Mouse (Mus musculus) v-Abl transformed pro-B cells (cell line): ENCODE measurements around the gene Tmem256.

Source experiments
- in situ Hi-C, 2 experiments: fragments of 400-800 bp; cut with MboI; formaldehyde crosslinking; loops; one replicate each; pipeline ENCODE4 v1.15.1; 2025; ENCODE audit not compliant: unreplicated experiment in 2 of 2

The Tmem256 gene

DNA sequence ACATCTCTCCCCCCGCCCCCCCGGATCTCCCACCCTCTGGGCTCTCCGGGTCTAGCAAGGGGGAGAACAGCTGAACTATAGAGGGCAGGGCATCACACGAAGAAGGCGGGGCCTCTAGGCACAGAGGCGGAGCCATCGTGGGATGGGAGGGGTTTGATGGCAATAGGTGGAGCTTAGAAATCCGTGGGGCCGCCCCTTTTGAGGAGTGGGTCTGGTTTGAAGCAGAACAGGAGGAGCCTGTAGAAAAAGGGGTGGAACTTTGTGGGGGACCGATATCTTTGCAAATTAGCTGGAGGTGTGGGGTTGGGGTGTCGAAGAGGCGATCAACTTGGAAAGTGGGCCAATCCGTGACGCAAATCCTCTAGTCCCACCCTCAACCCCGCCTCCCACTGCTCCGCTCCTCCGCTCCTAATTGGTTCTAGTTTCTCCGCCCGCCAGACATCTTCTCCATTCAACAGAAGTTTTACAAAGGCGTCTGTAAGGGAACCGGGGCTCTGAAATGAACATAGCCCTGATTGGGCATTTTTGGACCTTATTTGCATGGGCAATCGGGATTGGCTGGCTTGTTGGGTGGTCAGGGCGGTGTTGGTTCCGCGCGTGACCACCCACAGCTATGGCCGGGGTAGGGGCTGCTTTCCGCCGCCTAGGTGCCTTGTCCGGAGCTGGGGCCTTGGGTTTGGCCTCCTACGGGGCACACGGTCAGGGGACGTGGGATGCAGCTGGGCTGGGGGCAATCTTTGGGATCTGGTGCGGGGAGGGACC, at the start of gene Tmem256:
Tmem256 (plus strand) TSS at position 563 of the 762 bp plus-strand sequence.
- in situ Hi-C loops, result no loop called here

DNA sequence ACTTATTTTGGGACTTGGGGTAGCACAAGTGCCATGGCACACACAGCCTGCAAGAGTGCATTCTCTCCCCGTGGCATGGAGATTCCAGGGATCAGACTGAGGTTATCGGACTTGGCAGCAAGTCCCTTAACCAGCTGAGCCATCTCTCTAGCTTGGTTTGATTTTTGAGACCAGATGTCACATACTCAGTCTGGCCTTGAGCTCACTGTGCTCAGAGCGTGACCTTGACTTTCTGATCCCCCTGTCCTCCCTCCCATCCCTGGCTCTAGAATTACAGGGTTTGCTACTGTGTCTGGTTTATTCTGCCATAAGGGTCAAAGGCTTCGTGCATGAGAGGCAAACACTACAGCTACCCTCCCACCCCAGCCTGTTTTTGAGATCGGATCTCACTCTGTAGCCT, 48.9 kb upstream of the Tmem256 start:
- in situ Hi-C loops, result no loop called here

DNA sequence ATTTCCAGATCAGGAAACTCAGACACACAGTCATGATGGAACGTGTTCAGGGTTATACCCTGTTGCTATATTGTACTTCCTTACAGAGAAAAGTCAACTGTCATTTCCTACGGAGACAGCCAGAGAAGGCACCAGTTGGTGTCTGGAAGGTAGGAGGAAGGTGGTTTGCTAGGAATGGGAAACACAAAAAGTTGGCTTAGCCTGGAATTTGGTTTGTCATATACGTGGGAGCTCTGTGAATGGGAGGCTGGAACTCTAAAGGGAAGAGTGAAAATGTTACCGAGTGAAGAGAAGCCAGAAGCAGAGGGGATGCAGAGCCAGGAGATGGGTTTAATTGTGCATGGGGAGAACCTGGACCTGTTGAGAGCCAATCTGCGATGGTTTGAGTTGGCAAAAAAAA, 46.9 kb upstream of the Tmem256 start:
- in situ Hi-C loops, result no loop called here

DNA sequence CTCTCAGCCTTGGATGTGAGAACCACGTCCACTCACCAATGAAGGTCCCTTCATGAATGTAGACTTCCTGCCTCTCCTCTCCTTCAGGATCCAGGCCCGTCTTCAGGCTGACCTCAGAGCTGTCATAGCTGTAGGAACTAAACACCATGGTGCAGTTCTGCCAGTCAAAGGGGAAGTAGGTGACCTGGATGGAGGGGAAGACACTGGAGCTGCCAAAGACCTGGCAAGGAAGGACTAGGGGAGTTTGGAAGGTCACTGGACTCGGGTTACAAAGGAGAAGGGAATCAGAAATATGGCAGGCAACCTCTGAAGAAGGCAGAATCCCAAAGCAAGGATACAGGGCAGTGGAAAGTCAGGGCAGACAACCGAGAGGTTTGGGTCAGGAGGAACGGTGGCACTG, 44.9 kb upstream of the Tmem256 start:
- in situ Hi-C loops, result no loop called here

DNA sequence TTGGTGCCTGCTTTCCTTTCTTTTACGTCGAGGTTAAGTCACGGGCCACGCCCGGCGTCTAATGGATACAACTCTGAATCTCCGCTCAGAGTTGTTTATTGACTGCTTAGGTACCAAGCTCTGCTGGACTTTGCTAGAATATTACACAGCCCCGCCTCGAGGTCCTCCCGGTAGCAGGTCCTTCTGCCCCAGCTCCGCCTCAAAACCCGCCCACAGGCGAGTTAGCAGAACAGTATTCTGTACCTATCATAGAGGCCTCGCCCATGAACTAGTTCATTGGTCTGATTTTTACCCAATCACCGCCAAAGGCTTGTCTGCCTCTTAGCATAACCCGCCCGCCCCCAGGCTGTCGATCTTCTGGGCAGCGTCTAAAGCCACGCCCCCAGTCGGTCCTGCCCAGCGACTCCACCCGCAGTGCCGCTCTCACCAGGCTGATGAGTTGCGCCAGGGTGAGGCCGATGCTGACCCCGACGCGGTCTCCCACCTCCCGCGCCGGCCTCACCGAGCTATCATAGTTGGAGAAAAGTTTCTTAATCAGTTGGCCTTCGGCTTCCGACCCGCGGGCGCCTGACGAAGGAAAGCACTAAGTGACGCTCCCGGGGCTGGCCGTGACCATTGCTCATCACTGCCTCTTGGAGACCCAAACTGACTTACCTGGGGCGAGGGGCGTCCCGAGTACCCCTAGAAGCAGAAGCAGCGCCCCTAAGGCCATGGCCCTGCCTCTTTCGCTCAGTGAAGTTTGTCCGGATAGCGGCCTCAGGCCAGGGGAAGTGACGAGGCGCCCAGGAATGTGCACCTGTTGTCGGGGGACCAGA, 42.9 kb upstream of the Tmem256 start, which contains the start of gene Chrnb1:
Chrnb1 (minus strand) TSS at position 776 of the 815 bp plus-strand sequence.
- in situ Hi-C loops, result no loop called here

DNA sequence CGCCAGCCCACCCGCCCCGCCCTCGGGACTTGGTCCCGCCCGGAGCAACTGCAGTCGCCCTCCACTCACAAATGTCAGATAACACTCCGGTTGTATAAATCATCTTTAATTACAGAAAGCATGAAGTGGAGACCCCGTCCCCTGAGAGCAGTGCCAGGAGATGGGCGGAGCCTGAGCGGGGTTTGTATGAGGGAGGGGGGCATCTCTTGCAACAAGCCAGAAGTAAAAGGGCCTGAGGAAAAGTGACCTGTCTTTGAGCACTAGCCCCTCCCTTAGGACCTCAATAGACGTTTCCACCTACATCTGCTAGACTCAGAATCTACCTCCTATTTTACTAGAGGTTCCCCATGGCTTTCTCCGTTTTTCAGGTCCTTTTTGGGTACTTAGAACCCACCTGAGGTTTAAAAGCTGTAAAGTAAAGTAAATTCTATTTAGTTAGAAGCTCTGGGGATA, 42.3 kb upstream of the Tmem256 start:
- in situ Hi-C loops, result no loop called here

DNA sequence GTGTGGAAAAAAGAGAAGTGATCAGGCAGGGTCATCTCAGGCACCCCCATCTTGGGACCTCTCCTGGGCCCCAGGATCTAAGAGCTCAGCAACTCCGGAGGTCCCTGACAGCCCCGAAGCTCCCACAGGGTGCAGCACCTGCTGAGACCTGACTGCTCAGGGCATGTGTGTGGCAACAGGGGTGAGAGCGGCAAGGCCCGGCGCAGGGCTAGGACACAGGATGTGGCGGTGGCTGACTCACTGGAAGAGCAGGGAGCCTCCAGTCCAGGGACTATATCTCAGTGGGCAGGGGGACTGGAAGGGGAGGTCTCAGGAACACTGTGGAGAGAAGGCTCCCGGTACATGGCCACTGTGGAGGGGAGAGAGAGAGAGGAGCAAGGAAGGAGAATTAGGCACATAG, 40.4 kb upstream of the Tmem256 start:
- in situ Hi-C loops, result no loop called here

DNA sequence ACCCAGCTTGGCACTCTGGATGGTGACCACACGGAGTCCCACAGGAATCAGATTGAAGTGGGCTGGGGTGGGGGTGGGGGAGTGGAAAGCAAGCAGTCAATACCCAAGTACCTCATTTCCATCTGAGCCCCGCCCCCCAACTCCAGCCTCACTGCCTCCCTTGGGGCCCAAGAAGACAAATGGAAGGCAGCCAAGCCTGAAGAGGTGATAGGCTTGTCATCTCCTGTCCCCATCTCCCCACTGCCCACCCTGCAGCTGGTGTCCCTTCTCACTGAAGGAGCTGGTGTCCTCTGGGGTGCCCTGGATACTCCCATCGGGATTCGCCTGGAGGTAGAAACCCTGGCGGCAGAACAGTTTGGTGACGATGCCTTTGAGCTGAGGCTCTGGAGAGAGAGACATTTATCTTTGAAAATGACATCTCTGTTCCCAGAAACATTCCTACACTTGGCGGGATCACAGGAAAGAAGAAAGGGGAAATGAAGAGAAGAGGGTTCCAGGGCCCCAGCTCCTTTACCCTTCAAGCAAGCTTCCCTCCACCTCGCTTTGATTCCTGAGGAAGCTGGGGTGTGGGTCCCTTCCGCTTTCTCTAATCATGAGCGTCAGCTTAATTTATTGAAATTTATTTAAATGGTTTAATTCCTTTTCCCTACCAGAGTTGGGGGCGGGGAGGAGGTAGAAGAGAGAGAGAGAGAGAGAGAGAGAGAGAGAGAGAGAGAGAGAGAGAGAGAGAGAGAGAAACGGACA, 38.7 kb upstream of the Tmem256 start:
- in situ Hi-C loops, result loop anchor here (5.0 kb wide), 2 partner anchors 42 to 78 kb away; partner anchors contain the start of genes Polr2a (in 2 of the 2) and Tmem95 (in 1 of the 2)

DNA sequence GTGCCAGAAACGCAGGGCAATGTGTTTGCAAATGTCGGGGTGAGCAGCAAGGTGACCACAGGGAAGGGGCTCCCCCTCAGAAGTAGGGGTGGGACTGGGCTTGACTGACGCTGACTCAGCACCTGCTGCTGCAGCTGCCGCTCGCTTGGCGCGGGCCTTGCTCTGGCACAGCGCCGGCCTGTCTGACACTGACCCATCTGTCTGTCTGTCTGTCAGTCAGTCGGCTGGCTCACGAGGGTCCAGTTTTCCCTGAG, 38.2 kb upstream of the Tmem256 start:
- in situ Hi-C loops, result loop anchor here (5.0 kb wide), 2 partner anchors 43 to 77 kb away; partner anchors contain the start of genes Polr2a (in 2 of the 2) and Tmem95 (in 1 of the 2)

DNA sequence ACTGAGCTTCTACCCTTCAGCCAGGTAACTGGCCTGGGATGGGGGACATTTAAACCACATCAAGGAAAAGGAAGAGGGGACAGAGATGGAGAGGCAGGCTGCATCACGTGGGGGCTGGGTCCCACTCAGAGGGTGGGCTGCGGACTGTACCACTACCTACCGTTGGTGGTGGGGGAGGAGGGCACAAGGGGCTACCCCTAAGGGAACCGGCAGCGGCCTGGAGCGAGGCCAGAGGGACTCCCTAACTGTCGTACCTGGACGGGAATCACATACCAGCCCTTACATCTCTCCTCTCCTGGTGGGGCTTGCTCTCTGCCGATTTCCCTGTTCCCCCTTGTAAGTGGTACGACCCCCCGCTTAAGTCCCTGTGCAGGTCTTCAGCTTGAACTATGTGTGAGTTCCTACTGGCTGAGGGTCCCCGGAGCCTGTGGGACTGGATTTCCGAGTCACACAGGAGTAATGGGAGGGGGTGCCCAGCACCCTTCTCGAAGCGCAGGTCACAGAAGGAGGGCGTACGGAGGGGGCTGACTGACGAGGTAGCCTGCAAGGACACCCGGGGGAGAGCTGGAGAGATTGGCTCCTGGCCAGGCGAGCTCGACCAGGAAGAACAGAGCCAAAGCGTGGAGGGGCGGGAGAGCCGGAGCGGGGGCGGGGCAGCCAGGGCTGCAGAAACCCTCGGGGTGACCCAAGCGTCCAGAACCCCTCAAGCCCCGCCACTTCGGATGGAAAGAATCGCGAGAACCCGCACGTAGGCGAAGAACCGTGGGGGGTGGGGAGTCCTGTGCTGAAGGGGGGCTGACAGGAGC, 37.7 kb upstream of the Tmem256 start:
- in situ Hi-C loops, result loop anchor here (5.0 kb wide), 2 partner anchors 43 to 77 kb away; partner anchors contain the start of genes Polr2a (in 2 of the 2) and Tmem95 (in 1 of the 2)

DNA sequence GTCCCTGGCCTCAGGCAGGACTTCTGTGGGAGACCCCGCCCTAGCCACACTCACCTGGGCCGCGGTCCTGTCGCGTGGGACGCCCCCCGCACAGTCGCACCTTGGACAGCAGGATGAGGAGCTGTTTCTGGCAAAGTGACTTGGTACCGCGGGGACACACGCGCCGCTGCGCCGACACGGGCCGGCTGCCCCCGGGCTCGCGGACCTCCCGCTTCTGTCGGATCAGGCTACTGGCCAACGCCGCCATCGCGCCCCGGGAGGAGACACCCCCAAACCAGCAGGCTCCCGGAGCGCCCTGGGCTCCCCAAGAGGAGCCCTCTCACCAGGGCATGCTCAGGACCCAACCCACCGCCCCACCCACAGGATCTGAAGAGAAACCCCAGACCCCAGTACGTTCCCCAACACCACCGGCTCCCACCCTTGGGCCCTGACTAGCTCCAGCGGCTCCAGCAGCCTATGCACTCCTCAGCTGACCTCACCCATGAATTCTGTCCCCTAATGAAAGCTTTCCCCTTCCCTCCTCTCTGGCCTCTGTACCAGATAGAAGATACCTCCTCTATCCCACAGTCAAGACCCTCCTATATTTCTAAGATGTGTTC, 36.8 kb upstream of the Tmem256 start, which contains the start of gene Fgf11:
Fgf11 (minus strand) TSS at position 479 of the 599 bp plus-strand sequence.
- in situ Hi-C loops, result loop anchor here (5.0 kb wide), 2 partner anchors 44 to 76 kb away; partner anchors contain the start of genes Polr2a (in 2 of the 2) and Tmem95 (in 1 of the 2)

DNA sequence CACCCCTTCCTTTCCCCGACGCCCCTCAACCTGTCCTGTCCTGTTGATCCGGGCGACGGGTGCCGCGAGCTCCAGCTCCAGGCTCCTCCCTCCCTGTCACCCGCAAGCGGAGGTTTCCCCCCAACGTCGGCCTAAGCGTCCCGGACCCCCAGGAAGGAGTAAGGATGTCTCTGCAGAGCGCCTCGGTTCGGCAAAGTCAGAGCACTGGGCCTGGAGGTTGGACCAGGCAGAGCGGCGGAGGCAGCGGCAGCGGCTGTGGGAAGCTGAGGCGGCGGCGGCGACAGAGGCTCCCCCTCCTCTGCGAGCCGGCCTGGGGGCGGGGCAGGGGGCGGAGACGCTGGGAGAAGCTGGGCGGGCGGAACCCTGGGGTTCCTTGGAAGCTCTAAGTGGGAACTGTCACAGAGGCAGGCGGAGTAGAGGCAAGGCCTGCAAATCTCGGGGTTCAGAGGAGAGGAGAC, 35.6 kb upstream of the Tmem256 start:
- in situ Hi-C loops, result loop anchor here (5.0 kb wide), 2 partner anchors 45 to 75 kb away; partner anchors contain the start of genes Polr2a (in 2 of the 2) and Tmem95 (in 1 of the 2)

DNA sequence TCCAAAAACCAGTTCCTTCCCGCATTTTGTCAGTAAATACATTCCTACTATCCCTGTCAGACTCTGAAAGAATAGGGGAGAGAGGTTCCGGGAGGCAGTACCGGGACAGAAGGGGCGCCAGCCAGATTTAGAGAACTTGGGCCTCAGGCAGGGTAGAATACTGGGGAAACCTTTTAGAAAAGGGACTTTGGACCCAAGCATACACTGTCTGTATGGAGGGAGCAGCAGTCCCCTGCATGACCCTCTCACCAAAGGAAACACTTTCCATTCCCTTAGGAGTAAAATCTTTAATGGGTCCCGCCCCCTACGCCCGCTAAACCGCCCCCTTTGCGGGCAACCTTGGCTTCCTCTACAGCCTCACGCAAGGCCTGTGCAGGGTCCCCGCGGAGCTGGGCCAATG, 35.0 kb upstream of the Tmem256 start:
- in situ Hi-C loops, result loop anchor here (5.0 kb wide), 2 partner anchors 46 to 74 kb away; partner anchors contain the start of genes Polr2a (in 2 of the 2) and Tmem95 (in 1 of the 2)

DNA sequence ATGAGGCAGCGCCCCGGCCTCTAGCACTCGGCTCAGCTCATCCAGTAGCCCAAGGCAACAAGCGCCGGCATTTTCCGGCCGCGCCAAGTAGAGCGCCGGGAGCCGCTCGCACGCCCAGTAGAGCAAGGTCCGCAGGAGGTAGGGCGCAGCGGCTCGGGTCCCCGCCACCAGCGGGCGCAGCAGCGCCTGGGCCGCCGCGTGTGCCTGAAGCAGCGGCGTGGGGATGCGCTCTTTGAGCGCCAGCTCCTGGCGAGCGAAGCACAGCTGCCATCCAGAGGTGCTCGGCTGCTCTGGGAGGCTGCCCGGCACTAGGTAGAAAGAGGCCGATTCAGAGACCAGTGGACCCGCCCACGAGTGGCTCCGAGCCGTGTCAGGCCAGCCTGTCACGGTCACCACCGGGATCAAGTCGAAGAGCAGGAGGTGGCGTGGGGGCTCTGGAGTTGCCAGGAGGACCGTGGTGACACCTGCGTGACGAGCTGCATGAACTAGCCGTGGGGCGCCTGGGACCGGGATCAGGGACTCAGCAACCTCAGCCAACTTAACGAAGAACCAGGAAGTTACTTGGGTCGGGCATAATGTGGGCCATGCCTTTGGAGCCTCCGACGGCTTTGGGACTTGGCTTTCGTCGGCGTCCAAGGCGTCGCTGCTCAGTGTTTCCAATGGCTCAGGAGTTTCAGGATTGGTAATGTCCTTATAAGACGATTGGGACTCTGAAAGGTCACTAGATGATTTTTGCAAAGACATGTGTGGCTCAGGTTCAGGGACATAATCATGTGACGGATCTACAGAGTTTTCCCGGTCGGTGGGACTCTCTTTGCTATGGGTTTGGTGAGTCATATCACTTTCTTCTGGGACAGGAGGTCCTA, 34.3 kb upstream of the Tmem256 start:
- in situ Hi-C loops, result loop anchor here (5.0 kb wide), 2 partner anchors 47 to 73 kb away; partner anchors contain the start of genes Polr2a (in 2 of the 2) and Tmem95 (in 1 of the 2)

DNA sequence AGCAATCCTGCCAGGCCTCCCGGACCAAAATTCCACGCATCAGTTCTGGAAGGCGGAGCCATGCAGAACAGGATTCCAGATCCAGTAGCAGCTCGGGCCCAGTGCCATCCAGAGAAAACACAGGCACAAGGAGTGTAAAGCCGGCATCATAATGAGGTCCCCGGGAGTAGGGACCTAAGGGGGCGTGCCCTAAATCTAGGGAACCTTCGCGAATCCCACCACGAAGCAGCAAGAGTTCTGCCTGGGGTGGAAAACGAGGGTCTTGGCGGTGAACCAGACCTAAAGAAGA, 33.7 kb upstream of the Tmem256 start:
- in situ Hi-C loops, result loop anchor here (5.0 kb wide), 2 partner anchors 47 to 73 kb away; partner anchors contain the start of genes Polr2a (in 2 of the 2) and Tmem95 (in 1 of the 2)

DNA sequence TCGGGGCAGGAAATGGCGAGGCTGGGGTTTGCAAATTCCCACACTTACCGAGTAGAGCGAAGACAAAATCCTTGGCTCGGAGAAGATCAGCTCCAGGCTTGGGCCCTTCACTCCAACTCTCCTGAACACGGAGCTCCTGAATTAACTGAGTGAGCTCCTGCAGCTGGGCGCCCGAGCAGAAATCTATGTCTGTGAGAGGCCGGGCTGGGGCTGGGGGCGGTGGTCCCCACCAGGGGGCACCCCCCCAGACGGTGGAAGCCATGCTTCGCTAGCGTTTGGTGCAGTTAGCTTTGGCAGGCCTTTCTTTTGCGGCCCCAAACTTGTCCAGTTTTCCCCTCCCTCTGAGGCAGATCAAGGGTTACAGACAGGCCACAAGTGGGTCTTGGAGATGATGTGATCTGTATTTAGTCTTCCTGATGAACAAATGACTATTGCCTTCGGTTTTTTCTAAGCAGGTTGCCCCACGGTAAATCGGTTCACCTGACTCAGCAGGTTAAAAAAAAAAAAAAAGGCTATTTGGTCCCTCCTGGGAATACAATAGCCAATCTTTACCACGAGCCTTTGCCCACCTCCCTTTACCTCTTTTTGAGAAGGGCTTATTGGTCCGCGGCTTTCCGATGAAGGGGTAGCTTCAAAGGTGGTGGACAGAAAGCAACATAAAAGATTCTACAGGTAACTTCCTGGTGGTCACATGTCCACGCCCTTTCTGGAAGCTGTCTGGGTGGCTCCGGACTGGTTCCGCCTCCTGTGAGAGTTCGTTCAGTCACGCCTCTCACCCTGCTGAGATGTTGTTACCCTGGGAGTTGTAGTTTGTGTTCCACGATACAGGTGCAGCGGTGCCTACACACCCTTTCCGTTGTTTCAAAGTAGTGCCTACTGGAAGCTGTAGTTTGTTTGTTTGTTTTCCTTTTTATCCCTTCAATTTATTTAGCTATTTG, 33.1 kb upstream of the Tmem256 start, which contains the start of gene Tmem102:
Tmem102 (minus strand) TSS at position 653 of the 938 bp plus-strand sequence.
- in situ Hi-C loops, result loop anchor here (5.0 kb wide), 3 partner anchors 37 to 72 kb away; partner anchors contain the start of genes Polr2a (in 2 of the 2) and Tmem95 (in 2 of the 2)

DNA sequence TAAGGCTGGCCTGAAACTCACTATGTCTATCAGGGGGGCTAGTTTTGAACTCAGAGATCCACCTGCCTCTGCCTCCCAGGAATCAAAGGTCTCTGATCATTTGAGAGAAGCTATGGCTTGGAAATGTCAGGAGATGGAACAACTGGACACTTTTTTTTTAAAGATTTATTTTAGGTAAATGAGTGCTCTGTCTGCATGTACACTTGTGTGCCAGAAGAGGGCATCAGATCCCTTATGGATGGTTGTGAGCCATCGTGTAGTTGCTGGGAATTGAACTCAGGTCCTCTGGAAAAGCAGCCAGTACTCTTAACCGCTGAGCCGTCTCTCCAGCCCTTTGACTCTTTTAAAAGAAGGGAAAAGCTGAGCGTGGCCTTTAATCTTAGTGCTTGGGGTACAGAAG, 31.9 kb upstream of the Tmem256 start:
- in situ Hi-C loops, result loop anchor here in 1 of 2 experiments (5.0 kb wide), 2 partner anchors 36 to 71 kb away; partner anchors contain the start of gene Tmem95
